Mouse (Mus musculus): Measurements from ENCODE around the gene Gm20422.

Gm20422 gene

GRCm38 (mm10) chr8:69774503-69775148 lies at the start of gene Gm20422:
Gene Gm20422, minus strand, starts transcription at chr8:69774886.
- DNase-seq (ENCODE audit: low spot score in 2 of 2) = peak; percentile 79 to 85

- DNase-seq (ENCODE audit: low spot score in 2 of 2) = peak; percentile 55 to 59
Observed at GRCm38 (mm10) chr8:69822386-69823191, 47.9 kb upstream of the Gm20422 start, which contains the start of gene Lpar2. Gene Lpar2, plus strand, starts transcription at chr8:69822429.

DNA sequence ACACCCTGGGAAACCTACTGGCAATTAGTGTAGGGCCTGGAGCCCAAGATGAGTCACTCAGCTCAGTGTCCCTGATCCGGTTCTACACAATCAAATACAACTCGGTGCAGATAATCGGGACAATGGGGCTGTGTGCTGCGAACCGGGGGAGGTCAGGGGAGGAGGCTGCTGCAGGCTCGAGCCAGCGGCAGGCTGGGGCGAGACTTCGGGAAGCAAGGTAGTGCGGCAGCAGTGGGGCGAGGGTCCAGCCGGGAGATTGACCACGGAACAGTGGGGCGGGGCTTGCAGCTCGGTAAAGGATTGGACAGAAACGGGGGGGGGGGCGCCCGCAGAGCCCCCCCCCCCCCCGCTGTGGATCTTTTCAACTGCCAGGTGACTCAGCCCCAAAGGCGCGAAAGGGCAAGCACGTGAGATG lies 47.3 kb upstream of the Gm20422 start:
- no peak for DNase-seq (ENCODE audit: low spot score in 2 of 2)

DNA sequence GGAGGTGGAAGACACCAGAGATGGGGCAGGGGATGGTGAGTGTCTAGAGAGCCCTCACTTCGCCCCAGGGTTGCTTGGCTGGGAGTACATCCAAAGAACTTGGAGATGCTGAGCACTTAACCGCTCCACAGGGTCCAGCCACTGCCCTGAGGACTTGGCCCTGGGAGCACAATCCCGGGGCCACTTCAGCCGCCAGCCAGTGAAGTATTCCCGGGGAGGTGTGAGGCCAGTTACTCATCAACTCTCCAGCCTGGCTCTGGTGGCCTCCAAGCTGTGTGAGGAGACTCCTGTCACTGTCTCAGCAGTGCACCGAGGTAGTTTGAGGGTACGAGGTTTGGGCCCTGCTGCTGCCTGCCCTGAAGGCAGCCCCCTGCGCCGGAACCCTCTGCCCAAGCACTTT lies 45.8 kb upstream of the Gm20422 start:
- no peak for DNase-seq (ENCODE audit: low spot score in 2 of 2)

GRCm38 (mm10) chr8:69815396-69815795 lies 40.7 kb upstream of the Gm20422 start:
- DNase-seq (ENCODE audit: low spot score in 2 of 2) = no peak

DNA sequence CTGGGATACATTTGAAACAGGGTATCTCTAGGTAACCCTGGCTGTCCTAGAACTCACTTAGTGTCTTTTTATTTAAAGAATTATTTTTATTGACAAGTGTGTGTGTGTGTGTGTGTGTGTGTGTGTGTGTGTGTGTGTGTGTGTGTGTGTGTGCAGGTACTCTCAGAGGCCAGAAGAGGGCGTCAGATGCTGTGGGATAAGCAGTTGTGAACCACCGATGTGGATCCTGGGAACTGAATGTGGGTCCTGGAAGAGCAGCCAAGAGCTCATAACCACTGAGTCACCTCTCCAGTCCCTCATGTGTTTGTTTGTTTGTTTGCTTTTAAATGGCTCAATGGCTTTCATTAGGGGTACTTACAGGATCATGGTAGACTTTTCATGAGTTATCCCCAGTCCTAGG lies 40.2 kb upstream of the Gm20422 start:
- no peak for DNase-seq (ENCODE audit: low spot score in 2 of 2)

- no peak for DNase-seq (ENCODE audit: low spot score in 2 of 2)
Observed at GRCm38 (mm10) chr8:69809820-69810219, 35.1 kb upstream of the Gm20422 start.

- DNase-seq (ENCODE audit: low spot score in 2 of 2) = peak; percentile 52 to 54
Observed at GRCm38 (mm10) chr8:69808864-69809403, 34.2 kb upstream of the Gm20422 start.

DNA sequence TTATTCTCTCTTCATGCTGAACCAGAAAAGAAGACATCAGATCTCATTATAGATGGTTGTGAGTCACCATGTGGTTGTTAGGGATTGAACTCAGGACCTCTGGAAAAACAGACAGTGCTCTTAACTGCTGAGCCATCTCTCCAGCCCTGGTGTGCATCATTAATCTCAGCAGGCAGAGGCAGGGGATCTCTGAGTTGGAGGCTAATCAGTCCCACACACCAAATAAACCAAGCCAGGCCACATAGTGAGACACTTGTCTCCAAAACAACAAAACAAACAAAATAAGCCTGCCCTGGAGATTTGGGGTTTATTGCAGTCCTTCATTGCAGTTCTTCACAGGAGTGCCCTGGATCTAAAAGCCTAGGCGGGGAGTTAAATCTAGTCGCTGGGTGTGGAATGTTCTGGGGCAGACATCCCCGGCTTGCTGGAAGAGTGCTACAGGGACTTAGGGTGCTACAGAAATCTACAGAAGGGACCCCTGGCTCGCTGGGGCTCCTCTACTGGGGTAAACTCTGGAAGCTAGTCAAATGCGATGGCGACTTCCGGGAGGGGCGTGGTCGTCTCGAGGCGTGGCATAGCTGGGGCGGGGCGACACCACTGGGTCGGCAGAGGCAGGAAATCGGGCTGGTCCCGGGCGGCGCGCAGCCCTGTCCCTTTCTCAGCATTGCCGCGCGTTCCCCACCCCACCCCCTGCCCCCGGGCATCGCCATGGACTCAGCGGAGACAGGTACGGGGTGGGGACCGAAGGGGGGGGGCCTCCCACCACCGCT lies 33.6 kb upstream of the Gm20422 start, which contains the start of gene Gmip:
Gene Gmip, plus strand, starts transcription at position 586 of the 770 bp plus-strand sequence.
- peak; percentile 90 to 95 for DNase-seq (ENCODE audit: low spot score in 2 of 2)

DNA sequence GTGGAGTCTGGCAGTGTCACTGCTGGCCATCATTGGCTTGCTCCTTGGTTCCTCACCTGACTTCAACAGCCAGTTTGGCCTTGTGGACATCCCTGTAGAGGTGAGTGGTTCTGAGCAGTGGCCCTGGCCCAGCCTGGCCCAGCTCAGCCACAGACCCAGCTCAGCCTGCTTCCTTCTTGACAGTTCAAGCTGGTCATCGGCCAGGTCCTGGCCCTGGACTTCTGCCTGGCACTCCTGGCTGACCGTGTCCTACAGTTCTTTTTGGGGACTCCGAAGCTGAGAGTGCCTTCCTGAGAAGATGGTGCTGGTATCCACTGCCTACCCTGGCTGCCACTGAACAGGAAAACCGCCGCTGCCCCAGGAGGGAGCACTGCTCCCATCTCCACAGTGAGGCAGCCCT lies 32.5 kb upstream of the Gm20422 start:
- DNase-seq (ENCODE audit: low spot score in 2 of 2) = no peak

- DNase-seq (ENCODE audit: low spot score in 2 of 2) = no peak
Observed at GRCm38 (mm10) chr8:69805491-69805890, 30.8 kb upstream of the Gm20422 start.

GRCm38 (mm10) chr8:69805086-69805485 lies 30.4 kb upstream of the Gm20422 start:
- DNase-seq (ENCODE audit: low spot score in 2 of 2) = no peak

- no peak for DNase-seq (ENCODE audit: low spot score in 2 of 2)
Observed at GRCm38 (mm10) chr8:69804537-69804936, 29.9 kb upstream of the Gm20422 start.

DNA sequence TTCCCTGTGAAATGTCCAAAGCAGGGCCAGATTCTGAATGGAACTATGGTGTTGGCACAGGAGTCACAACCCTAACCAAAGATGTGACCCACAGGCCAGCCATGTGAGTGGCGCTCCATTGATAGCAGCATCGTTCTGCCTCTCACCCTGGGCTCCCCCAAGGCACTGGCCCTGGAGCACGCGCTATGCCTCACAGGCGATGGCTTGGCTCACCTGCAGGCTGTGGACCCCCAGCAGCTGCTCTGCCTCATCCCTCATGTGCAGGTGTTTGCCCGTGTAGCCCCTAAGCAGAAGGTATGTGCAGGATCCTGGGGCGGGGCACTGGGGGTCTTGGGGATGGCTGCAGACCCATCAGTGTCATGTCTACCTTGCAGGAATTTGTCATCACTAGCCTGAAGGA lies 28.7 kb upstream of the Gm20422 start:
- no peak for DNase-seq (ENCODE audit: low spot score in 2 of 2)

GRCm38 (mm10) chr8:69802216-69802615 lies 27.5 kb upstream of the Gm20422 start:
- DNase-seq (ENCODE audit: low spot score in 2 of 2) = peak in 1 of 2 experiments; percentile 1

DNA sequence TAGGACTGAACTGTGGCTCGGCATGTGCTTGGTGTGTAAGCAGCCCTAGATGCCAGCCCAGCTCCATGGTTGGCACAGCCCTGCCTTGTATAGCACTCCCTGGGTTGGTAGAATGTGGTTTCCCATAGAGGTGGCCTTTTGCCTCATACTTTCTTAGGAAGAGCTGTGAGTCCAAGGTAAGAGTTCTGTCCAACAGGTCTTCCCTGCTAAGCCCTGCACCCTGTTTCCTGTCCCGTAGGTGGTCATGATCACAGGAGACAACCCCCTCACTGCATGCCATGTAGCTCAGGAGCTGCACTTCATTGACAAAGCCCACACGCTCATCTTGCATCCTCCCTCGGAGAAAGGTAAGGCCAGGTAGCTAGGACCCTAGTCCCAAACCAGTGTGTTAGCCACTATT lies 27.1 kb upstream of the Gm20422 start:
- DNase-seq (ENCODE audit: low spot score in 2 of 2) = peak in 1 of 2 experiments; percentile 2

- DNase-seq (ENCODE audit: low spot score in 2 of 2) = no peak
Observed at GRCm38 (mm10) chr8:69799946-69800345, 25.3 kb upstream of the Gm20422 start.

DNA sequence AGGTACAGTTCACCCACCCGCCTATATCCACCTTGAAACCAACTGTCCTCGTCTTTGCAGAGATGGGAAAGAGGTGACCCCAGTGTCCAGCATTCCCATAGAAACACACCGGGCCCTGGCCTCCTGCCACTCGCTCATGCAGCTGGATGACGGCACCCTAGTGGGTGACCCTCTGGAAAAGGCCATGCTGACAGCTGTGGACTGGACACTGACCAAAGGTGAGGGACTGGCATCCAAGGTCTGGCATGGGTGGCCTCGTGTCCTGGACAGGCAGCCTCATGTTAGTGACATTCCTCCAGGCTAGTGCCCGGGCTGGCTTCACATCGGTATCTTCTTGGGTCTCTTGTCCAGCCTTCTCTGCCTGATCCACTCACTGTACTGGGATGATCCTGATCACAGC lies 24.6 kb upstream of the Gm20422 start:
- peak in 1 of 2 experiments; percentile 2 for DNase-seq (ENCODE audit: low spot score in 2 of 2)

DNA sequence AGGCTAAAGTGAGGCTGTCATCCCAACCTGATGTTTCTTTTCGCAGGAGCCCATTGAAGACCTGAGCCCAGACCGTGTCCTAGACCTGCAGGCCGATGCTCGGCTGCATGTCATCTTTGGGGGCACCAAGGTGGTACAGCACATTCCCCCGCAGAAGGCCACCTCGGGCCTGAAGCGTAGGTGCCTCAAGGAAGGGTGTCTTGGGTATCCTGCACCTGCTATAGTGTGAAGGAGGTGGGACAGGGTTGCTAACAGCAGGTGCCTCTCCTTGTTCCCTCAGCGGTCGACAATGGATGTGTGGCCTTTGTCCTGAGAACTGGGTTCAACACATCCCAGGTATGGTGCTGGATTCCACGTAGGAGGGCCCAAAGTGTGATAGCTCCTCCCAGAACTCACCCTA lies 23.0 kb upstream of the Gm20422 start:
- peak in 1 of 2 experiments; percentile 2 for DNase-seq (ENCODE audit: low spot score in 2 of 2)

GRCm38 (mm10) chr8:69796721-69797345 lies 22.1 kb upstream of the Gm20422 start:
- peak in 1 of 2 experiments; percentile 2 for DNase-seq (ENCODE audit: low spot score in 2 of 2)

GRCm38 (mm10) chr8:69794901-69795300 lies 20.2 kb upstream of the Gm20422 start:
- DNase-seq (ENCODE audit: low spot score in 2 of 2) = no peak
